Mouse (Mus musculus): ENCODE measurements at regions not wholly inside any gene's neighbourhood (a gene's known extent, or its start where the extent isn't known, plus 50 kb on each side); places are given as distances from the start of the nearest gene placed in this dataset.
A peak's percentile ranks its signal among the peaks of the same experiment; 100 is the strongest.

DNA sequence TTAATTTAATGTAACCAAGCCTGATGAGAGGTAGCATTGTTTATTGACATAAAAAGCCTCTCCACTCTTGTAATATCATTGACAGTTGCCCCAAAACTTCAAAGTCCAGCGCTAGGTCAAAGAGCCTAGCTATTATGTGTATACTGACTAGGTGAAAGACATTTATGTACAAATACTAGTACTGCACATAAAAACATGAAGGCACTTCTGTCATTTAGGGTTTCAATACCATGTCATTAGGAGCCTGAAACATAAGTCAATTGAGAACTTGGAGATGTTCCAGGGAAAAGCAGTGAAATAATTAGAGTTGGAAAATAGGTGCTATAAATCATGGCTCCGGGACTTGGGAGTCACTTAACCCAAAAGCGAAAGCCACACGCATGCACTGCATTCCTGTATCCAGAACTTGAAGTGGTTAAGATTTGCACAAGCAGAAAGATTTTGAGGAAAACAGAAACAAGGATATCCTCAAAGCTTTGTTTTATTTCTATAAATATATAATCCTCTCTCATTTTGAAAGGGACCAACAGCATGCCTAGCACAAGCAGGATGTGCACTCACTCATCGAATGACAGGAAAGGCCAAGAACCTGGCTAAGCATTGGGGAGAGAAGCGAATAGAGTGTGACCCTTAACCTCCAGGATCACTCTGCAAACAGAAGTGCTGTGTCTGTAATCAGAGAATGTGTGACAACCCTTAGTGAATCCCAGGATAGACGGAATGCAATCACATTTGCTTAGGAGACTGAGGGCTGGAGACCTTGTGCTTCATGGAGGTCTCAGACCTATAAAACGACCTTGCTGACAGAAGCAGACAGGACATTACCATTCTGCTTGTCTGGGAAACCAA, 176.3 kb upstream of the Crim1 start:
- no peak for DNase-seq

DNA sequence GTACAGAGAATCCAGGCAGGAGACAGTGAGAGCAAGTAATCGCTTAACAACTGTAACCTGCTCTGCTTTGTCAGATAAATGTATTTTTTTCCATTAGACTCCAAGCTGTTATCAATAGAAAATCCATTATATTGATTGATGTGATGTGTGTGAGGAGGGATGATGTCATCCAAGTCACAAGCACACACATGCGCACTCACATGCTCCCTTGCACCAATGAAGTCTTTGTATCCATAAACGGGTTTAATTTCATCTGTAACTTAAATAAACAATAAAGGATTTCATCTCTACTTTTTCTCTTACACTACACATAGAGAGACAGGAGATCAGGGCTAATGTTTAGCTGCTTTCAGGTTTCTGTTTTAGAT, 175.7 kb upstream of the Crim1 start:
- DNase-seq = no peak

DNA sequence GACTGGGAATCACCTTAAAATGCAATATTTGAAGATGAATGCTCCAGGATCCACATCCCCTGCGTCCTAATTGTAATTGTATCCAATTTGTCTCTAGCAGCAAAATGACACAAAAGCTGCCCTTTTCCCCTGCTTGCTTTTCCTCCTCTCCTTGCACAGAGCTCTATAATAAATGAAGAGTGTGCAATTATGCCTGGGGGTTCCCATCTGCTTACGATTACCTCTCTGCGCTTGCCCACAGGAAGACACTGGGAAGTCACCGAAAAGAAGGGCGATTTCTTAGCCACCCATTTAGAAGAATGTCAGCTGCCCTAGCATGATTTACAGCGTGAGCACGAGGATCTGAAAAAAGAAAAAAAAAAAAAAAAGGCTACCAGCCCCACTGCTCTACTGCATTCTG, 174.8 kb upstream of the Crim1 start:
- DNase-seq = no peak

DNA sequence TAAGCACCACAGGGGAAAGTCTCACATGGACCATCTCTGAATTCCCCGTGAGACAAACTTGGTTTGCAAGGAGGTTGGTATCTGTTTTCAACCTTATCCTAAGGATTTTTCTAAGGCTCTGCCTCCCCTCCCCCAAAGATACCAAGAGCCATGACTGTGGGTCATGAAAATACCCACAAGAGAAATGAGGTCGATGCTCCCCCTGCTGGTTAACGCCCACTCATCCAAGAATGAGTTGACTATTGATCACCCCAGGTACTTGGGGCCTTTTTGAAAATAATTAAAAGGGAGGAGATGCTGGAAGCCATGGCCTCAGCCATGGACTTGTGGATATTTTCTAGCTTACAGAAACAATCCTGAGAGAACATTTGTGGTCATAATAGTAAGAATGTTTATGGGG, 164.4 kb upstream of the Crim1 start:
- no peak for DNase-seq

DNA sequence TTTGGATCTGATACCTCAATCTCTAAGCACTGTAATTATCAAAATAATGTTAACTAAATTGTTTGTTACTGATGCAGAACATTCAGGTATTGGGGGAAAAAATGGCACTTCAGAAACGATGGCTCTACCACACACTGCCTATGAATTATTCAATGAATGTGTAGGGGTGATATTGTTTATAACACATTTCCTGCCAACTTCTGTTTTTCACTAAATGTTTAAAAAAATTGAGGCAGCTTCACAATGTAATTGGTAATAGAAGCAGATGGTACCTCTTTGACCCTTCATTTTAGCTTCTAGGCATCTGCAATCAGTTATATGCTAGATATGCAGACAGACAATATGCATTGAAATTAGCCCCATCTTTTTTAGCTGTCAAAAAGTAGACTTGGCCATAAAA, 159.7 kb upstream of the Crim1 start:
- DNase-seq = no peak

DNA sequence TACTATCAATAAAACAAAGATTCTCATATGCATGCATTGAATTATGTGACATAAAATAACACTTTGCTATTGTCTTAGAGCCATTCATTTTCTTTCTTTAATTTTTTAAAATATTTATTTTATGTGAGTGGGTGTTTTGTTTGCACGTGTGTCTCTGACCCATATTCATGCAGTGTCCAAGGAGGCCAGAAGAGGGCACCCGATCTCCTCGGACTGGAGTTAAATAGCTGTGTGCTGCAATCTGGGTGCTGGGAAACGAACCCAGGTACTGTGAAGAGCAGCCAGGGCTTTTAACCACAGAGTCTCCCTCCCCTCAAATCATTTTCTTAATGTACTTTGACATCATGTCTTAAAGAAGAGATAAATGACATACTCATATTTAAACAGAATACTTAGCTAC, 158.8 kb upstream of the Crim1 start:
- peak; percentile 23 for DNase-seq

DNA sequence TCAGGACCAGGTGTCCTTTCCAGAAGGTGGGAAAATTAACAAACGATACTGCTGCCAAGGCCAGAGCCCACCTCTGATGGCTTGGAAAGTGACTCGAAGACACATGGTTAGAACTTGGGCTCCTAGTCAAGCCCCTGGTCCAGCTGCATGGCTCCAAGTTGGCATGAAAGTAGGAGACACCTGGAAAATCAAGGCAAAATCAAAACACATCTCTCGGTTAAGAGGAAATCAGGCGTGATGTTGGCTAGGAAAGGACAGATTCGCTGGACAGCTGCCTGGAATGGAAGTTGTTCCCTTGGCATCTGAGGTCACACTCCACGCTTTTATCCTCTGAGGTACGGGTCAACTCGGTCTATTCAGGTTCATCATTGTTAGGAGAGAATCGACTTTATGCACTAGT, 150.3 kb upstream of the Crim1 start:
- DNase-seq = no peak

DNA sequence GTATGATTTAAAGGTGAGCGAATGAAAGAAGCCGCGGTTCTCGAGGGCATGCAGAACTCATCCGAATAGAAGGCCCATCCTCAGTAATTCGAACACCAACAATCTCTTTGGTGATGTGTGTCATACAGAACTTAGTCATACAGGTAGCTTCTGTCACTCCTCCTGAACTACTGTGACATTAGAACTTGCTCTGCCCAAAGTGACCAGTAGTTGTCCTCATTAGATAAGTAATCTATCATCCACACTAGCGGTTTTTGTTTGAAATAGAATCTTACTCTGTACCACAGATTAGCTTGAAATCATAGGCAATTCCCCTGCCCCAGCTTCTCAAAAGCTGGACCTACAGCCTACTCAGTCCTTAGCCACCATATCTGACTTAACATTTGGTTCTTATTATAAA, 149.8 kb upstream of the Crim1 start:
- no peak for DNase-seq

DNA sequence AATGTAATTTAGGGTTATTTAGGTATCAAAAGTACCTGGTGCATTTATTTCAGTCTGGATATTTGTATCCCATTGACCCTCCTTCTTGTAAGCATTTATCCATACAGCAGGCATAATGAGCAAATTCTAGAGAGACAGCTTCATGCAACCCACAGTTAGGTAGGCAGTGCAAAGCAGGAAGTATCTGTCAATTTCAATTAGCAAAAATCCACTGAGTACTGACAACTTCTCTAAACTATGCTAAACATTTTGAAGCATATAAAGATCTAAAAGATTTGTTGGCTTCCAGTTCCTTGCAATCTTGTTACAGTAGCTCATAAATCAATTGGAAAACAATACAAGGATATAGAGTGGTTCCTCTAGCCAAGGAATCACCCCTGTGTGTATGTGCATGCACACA, 124.2 kb upstream of the Crim1 start:
- no peak for DNase-seq

DNA sequence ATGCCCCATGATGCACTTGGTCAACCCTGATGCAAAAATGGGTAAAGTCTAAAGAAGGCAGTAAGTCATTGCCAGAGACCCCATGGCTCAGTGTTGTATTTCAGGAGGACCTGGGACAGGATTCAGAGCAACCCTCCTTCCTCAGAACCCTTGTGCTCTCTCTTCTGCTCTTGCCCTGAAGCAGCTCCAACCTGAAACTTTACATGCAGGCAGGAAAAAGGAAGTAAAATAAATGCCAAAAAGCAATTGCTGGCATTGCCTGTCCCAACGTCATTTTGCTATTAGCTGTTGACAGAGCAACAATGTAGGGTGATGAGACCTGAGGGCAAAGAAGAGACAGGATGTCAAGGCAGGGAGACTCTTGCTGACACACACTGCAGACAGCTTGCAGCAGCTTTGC, 121.7 kb upstream of the Crim1 start:
- DNase-seq = no peak

DNA sequence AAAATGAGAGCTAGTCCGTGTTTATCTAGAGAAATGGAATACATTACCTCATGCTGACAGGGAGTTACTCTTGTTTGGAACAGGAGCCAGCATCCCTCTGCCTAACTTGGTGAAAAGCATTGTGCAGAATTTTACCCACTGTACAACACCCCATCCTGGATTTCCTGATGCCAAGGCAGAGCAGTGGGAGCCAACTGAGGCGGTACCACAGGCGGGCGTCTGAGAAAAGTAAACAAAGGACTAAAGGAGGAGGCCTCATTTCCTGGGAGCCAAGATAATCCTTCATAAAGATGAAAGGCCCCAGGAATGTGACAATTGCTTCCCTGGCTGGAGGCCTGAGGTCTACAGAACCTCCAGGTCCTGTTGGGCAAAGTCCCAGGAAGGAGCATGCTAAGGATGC, 115.6 kb upstream of the Crim1 start:
- DNase-seq = no peak

DNA sequence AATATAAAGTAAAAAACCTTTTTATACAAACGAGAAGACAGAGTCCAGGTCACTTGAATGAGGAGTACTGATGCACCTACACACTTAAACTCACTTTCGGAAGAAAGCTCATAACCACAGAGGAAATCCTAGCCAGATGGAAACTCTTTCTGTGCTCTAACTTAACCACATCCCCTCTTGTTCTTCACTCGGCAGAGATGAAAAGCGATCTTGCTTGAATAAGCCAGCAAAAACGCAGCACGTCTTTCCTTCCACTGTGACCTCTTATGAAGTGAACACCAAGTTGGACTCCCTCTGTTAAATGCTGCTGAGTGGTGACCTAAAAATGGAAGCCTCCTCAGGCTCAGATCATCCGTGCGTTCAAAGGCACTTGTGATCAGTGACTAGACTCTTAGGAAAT, 113.1 kb upstream of the Crim1 start:
- DNase-seq = peak; percentile 47

DNA sequence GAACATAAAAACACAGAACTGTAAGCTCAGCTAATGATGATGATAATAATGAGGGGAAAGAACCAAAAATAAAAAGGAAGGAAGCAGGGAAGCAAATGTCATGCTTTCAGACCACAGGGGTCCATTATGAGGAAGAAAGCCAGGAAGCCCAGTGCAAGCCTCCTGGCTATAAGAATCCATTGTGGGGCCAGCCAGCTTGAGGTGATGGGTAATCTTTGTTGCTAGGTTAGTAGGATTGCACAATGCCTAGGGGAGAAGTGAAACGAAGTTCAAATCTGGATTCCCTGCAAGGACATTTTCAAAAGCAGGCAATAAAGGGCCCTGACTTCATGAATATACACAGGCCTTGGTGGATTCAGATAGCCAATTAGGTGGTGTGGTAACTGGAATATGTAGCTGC, 102.3 kb upstream of the Crim1 start:
- no peak for DNase-seq

DNA sequence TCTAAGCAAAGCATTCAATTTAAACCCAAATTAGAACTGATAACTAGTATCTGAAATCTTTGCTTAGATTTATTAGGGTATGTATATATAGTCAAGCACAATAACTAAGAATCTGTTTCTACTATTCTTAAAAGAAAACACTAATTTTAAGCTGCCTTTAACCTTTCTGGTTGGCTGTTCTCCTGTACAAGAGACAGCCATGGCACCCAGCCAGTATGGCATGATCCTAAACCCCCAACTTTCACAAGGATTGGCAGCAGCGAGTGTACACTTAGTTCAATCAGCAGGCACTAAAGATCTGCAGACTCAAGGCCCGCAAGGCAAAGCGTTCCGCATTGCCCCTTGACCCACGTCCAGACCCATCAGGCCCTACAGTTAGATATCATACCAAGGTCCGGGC, 91.3 kb upstream of the Crim1 start:
- no peak for DNase-seq

DNA sequence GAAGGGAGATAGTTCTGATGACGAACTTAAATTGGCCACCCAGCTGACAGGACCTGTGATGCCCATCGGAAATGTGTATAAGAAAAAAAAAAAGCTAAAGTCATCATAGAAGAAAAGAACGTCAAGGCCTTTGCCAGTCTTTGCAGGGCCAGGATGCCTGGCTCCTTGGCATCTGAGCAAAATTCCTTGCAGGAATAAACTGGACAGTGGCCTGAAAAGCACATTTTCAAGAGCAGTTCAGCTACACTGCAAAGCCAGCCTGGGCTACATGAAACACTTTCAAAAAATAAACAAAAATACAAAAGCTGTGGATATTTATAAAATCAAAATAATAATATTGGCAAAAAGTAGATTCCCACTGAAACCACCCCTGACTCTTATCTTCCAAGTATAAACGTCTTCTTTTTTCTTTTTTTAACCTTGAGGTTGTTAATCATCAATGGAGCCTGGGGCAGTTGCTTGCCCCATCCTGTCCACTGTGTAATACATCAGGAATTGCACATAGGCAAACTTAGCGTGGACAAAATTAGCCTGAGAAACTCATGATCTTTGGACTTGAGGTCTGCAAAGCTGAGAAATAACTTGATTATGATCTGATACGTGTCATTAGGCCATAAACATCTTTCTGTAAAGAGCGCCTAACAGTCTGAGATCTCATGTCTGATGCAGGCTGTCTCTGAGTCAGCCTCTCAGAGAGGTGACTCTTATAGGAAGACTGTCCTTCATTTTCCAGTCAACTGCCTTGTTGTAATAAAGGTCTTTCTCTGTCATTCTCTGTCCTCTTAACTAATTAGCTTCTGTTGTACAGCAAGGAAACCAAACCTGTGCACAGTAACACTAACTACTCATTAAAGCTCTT, 90.5 kb upstream of the Crim1 start:
- DNase-seq = no peak

DNA sequence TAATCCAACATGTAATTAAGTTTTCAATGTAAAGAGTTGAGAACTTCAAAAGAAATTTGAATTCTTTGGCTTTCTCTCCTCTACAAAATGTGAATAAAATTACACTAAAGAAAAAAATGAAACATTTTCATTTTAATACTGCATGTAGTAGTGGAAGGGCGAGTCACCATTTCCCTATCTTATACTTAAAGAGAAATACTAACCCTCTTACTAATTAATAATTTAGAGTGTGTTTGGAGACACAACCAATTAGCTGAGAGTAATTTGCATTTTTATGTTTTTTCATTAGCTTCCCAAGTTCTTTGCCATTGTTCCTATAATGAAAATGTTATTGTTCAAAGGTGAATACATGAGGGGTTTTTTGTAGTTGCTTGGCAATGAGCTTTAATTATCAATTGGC, 67.9 kb upstream of the Crim1 start:
- DNase-seq = no peak

DNA sequence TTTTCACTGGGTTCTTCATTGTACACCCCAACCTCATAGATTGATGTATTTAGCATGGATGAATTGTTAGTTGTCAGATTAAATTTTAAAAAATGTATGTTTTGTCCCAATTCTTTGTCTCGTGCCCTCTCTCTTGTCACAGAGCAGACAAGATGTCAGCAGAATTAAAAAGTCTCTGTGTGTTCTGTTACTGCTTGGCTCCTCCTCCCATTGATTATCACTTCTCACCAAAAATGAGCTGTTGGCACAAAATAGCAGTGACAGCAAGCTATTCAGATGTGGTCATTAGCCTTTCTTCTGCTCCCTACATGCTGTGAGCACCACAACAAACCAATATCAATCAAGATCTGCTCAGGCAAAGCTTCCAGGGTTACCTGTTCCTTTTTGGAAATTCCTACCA, 62.1 kb upstream of the Crim1 start:
- DNase-seq = no peak

DNA sequence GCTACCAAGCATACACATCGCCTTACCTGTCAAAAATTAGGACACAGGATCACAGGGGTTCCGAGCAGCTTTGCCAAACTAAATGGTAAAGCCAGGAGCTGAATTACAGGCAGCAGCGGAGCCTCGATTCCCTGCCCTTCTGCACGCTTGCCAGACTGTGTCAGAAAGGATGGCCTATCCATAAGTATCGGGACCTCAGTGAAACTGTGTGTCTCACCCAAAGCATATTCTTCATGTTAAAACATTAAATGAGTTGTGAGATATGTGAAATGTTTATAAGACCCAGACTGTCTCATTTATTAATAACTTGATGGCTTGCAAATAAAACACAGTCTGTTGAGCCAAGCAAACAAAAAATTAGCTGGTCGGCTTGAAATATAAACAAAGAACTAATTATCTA, 59.4 kb upstream of the Crim1 start:
- no peak for DNase-seq

DNA sequence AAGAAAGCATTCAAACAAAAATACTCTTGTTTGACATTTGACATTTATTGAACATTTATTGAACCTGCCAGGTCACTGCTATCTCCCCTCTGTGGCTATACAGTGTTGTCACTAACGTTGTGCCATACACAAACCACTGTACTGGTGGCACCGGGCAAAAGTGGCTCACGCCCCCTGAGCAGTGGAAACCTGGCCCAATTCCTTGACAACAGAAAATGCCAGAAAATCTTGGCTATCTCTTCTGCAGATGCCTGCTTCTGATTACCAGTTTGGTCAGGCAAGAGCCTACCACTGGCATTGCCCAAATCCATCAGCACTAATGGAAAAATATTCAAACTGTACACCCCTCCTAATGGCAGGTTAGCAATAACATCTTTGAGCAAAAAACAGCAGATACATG, 58.9 kb upstream of the Crim1 start:
- DNase-seq = no peak

DNA sequence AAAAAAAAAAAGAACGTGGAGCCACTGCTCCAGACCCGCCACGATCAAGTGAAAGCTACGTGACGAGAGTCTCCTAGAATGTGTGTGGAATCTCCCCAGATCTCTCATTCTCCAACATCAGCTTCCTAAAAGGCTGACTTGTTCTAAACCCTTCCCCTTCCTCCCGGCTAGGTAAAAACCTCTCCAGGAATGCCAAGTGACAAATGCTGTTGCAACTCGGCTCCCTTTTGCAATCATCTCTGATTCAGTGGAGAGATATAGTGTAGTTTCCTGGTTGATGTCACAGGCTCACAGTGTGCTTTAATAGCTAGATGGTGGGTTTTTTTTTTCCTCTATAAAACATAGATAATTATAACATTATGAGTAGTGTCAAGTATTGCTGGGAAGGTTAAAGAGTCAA, 57.6 kb upstream of the Crim1 start:
- DNase-seq = no peak

DNA sequence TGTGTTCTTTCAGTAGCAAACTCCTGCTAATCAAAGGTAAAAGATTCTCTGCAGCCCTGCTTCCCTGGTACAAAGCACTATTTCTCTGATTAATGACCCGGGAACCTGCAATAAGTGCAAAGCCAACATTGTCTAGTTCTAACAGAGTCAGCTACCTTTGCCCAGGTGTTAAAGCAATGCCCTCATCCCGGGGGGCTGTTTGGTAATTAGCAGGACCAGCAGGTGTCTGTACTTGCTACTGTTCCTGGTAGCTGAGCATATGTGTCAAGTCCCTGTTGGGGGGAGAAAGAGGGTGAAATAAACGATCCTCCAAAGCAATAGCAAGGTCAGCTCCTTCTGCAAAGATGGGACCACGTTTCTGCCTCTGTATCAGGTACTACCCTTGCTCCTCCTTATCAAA, 54.7 kb upstream of the Crim1 start:
- no peak for DNase-seq
